Mouse (Mus musculus): ENCODE measurements around the gene Hmga1. TPM values are rescaled to one million over a fixed set of nuclear protein-coding genes. Genes with fewer than 3 reads are reported as not detected.
A peak's percentile ranks its signal among the peaks of the same experiment; 100 is the strongest.

The Hmga1 gene
- polyA plus RNA-seq, 1 experiment from 2014 or later = 120 TPM

GRCm38 (mm10) chr17:27513279-27513915 lies 42.9 kb upstream of the Hmga1 start:
- Histone ChIP-seq H3K9ac (replicated peaks) (peak overlapping the region; percentile 85), H3K4me2 (replicated peaks) (peak overlapping the region; percentile 97), H3K9me3 (no peaks in the 10 kb centered on the region), H3K27ac (peak overlapping the region; percentile 82), H3K27me3 (peaks cover 54% of the 10 kb centered on the region), H3K36me3 (no peaks in the 10 kb centered on the region), H3K4me3 (replicated peaks) (peak overlapping the region; percentile 72), H3K4me1 (replicated peaks) (peaks cover 60% of the 10 kb centered on the region)
- peak; percentile 25; the same call in 1 of the 2 replicates for ATAC-seq
- 2% methylated on average over 46 of the region's 66 CpGs for WGBS

- H3K36me3 ChIP-seq = no peaks in the 10 kb centered on the region
- no peaks in the 10 kb centered on the region for H3K9me3 ChIP-seq
- peak overlapping the region; percentile 97 for H3K4me2 ChIP-seq (replicated peaks)
- H3K27ac ChIP-seq = no peak overlapping the region
- H3K9ac ChIP-seq (replicated peaks) = peak overlapping the region; percentile 85; the same call in 1 of the 2 replicates
- WGBS = 35% methylated on average over 27 of the region's 27 CpGs
- H3K4me1 ChIP-seq (replicated peaks) = peaks cover 63% of the 10 kb centered on the region
- peaks cover 50% of the 10 kb centered on the region for H3K27me3 ChIP-seq
- H3K4me3 ChIP-seq (replicated peaks) = peak overlapping the region; percentile 72
- no peak for ATAC-seq
Measured at GRCm38 (mm10) chr17:27513916-27514762, 42.2 kb upstream of the Hmga1 start.

GRCm38 (mm10) chr17:27518296-27518695 lies 38.0 kb upstream of the Hmga1 start:
- peak; percentile 25; the same call in 1 of the 2 replicates for ATAC-seq
- H3K27me3 ChIP-seq = peaks cover 45% of the 10 kb centered on the region
- H3K9me3 ChIP-seq = no peaks in the 10 kb centered on the region
- H3K4me2 ChIP-seq (replicated peaks) = no peak overlapping the region
- no peak overlapping the region for H3K4me3 ChIP-seq (replicated peaks)
- H3K36me3 ChIP-seq = no peaks in the 10 kb centered on the region
- H3K9ac ChIP-seq (replicated peaks) = peak overlapping the region; percentile 36; the same call in 1 of the 2 replicates
- peak overlapping the region; percentile 82 for H3K27ac ChIP-seq
- 8% methylated on average over 9 of the region's 9 CpGs for WGBS
- H3K4me1 ChIP-seq (replicated peaks) = peaks cover 45% of the 10 kb centered on the region

DNA sequence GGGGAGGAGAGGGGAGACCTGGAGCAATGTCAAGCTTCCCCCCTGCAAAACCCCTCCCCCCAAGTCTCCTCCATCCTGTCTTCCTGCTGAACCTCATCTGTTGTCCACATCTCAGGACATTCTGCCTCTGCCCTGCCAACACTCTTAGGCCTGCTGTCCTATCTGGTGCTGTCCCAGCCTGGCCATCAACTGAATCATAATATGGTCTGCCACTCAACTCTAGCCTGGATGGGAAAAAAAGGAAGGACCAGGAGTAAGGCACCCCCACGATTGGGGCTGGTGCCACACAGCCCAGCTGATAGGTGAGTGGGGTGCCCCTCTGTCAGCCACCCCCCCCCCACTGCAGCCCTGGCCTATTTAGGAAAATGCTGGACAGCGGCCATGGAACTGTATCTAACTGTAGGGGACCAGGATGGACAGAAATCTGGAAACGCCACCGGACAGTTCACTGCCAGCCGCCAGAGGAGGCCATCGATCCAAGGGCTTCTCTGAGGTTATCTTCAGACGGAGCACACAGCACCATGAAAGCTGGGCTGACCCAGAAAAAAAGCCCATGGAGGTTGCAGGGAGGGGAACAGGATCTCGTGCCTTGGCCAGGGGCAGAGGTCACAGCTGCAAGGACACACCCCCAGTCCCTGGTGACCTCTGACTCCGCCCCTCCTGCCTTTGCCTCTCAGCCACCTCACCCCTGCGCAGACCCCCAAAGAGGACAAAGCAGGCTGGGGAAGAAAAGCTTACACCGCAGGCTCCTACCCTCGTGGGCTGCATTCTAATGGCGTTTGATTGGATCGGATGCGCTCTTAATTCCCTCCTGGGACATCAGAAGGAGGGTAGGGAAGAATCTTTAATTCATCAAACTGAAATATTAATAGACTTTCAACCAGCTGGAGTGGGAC lies 37.3 kb upstream of the Hmga1 start:
- ATAC-seq = peak; percentile 22; the same call in 1 of the 2 replicates
- Histone ChIP-seq H3K9ac (replicated peaks) (peak overlapping the region; percentile 12; the same call in 1 of the 2 replicates), H3K36me3 (no peaks in the 10 kb centered on the region), H3K9me3 (no peaks in the 10 kb centered on the region), H3K4me3 (replicated peaks) (no peak overlapping the region), H3K4me2 (replicated peaks) (0 out of 2 replicates have a peak overlapping the region, but pooled peaks have one; percentile 2), H3K4me1 (replicated peaks) (peaks cover 40% of the 10 kb centered on the region), H3K27ac (peak overlapping the region; percentile 82), H3K27me3 (peaks cover 39% of the 10 kb centered on the region)
- 15% methylated on average over 15 of the region's 15 CpGs for WGBS

DNA sequence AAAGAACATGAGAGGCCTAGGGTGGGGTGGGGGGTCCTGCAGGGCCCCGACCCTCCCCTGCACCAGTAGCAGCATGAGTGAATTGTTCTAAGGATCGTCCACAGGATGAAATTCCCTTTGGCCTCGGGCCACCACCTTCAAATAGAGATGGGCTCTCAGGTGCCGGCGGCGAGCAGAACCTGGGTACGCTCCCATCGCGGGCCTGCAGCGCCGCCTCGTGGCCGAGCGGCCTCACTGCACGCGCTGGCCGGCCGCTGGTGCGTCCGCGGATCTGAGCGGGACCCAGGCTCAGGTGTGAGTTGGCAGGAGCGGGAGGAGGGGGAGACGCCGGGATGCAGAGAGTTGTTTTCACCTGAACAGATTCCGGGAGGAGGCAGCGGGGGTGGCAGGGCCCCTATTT lies 35.7 kb upstream of the Hmga1 start:
- Histone ChIP-seq H3K27me3 (peaks cover 23% of the 10 kb centered on the region), H3K36me3 (no peaks in the 10 kb centered on the region), H3K27ac (no peak overlapping the region), H3K4me1 (replicated peaks) (peaks cover 37% of the 10 kb centered on the region), H3K9me3 (no peaks in the 10 kb centered on the region), H3K9ac (replicated peaks) (no peak overlapping the region), H3K4me3 (replicated peaks) (no peak overlapping the region), H3K4me2 (replicated peaks) (peak overlapping the region; percentile 38)
- under 1% methylated on average over 27 of the region's 27 CpGs for WGBS
- ATAC-seq = peak; percentile 52

GRCm38 (mm10) chr17:27521303-27521702 lies 35.0 kb upstream of the Hmga1 start, which contains the start of gene Grm4:
Grm4 (minus strand) TSS chr17:27521403.
- H3K27me3 ChIP-seq = peaks cover 23% of the 10 kb centered on the region
- H3K9ac ChIP-seq (replicated peaks) = no peak within 1 kb of the TSS
- ATAC-seq = no peak
- peak within 1 kb of the TSS; percentile 38 for H3K4me2 ChIP-seq (replicated peaks)
- no peaks in the 10 kb centered on the region for H3K36me3 ChIP-seq
- H3K4me1 ChIP-seq (replicated peaks) = peaks cover 37% of the 10 kb centered on the region
- H3K9me3 ChIP-seq = no peaks in the 10 kb centered on the region
- H3K4me3 ChIP-seq (replicated peaks) = no peak within 1 kb of the TSS
- 81% methylated on average over 5 of the region's 5 CpGs for WGBS
- H3K27ac ChIP-seq = no peak within 1 kb of the TSS

- Histone ChIP-seq H3K9me3 (no peaks in the 10 kb centered on the region), H3K4me2 (replicated peaks) (no peak overlapping the region), H3K4me3 (replicated peaks) (no peak overlapping the region), H3K9ac (replicated peaks) (0 out of 2 replicates have a peak overlapping the region, but pooled peaks have one; percentile 32), H3K27me3 (peaks cover 23% of the 10 kb centered on the region), H3K36me3 (no peaks in the 10 kb centered on the region), H3K4me1 (replicated peaks) (peaks cover 30% of the 10 kb centered on the region), H3K27ac (no peak overlapping the region)
- WGBS = 47% methylated on average over 7 of the region's 7 CpGs
- no peak for ATAC-seq
Measured at GRCm38 (mm10) chr17:27523121-27523520, 33.2 kb upstream of the Hmga1 start.

DNA sequence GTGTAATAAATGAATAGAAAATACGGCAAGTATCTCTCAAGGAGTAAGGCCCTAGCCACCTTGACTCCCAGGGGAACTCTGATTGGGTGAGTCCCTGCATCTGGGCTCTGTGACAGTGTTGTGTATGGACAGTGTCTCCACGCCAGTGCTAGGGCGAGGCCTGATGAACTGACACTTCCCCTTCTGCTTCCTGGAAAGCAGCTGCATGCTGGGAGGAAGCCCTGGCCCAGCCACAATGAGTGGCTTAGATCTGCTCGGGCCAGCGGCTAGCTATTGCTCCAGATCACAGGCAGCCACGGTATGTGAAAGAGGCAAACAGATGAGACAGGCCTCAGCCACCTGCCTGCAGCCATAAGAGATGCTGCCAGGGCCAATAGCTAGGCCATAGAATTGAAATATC lies 29.1 kb upstream of the Hmga1 start:
- WGBS = 73% methylated on average over 6 of the region's 6 CpGs
- Histone ChIP-seq H3K4me1 (replicated peaks) (0 out of 2 replicates have a peak, but pooled peaks cover 3% of the 10 kb centered on the region), H3K4me3 (replicated peaks) (no peak overlapping the region), H3K36me3 (no peaks in the 10 kb centered on the region), H3K4me2 (replicated peaks) (no peak overlapping the region), H3K27ac (no peak overlapping the region), H3K27me3 (peaks cover 4% of the 10 kb centered on the region), H3K9me3 (no peaks in the 10 kb centered on the region), H3K9ac (replicated peaks) (no peak overlapping the region)
- ATAC-seq = no peak

GRCm38 (mm10) chr17:27528030-27528429 lies 28.3 kb upstream of the Hmga1 start:
- H3K27me3 ChIP-seq = no peaks in the 10 kb centered on the region
- 0 out of 2 replicates have a peak, but pooled peaks cover 3% of the 10 kb centered on the region for H3K4me1 ChIP-seq (replicated peaks)
- 45% methylated on average over 8 of the region's 8 CpGs for WGBS
- H3K4me3 ChIP-seq (replicated peaks) = no peak overlapping the region
- ATAC-seq = no peak
- no peaks in the 10 kb centered on the region for H3K36me3 ChIP-seq
- no peak overlapping the region for H3K4me2 ChIP-seq (replicated peaks)
- H3K9ac ChIP-seq (replicated peaks) = no peak overlapping the region
- no peak overlapping the region for H3K27ac ChIP-seq
- H3K9me3 ChIP-seq = no peaks in the 10 kb centered on the region

DNA sequence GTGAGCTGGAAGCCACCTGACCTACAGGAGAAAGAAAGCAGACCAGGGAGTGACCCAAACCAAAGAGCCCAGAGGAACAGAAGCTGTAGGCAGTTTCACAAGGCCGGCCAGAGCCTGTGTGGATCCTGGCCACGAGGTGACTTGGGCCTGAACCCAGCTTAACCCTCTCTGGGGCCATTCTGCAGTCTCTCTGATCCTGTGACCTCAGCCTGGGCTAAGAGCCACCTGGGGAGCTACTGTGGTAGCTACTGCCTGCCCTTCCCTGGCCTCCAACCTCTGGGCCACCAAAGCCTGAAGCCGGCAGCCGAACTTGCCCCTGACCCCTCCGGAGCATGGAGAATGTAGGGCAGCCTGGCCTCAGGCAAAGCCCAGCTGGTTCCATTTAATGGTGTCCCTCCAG lies 27.5 kb upstream of the Hmga1 start:
- 78% methylated on average over 5 of the region's 5 CpGs for WGBS
- H3K27me3 ChIP-seq = no peaks in the 10 kb centered on the region
- ATAC-seq = no peak

GRCm38 (mm10) chr17:27532095-27532494 lies 24.2 kb upstream of the Hmga1 start:
- Histone ChIP-seq H3K4me3 (replicated peaks) (no peak overlapping the region), H3K36me3 (no peaks in the 10 kb centered on the region), H3K4me1 (replicated peaks) (0 out of 2 replicates have a peak, but pooled peaks cover 6% of the 10 kb centered on the region), H3K4me2 (replicated peaks) (no peak overlapping the region), H3K27me3 (no peaks in the 10 kb centered on the region), H3K27ac (no peak overlapping the region), H3K9me3 (no peaks in the 10 kb centered on the region), H3K9ac (replicated peaks) (no peak overlapping the region)
- WGBS = 91% methylated on average over 8 of the region's 8 CpGs
- no peak for ATAC-seq

More for the DNA sequence above, 27.5 kb upstream of the Hmga1 start:
- H3K4me1 ChIP-seq (replicated peaks) = 0 out of 2 replicates have a peak, but pooled peaks cover 3% of the 10 kb centered on the region
- no peak overlapping the region for H3K4me2 ChIP-seq (replicated peaks)
- no peak overlapping the region for H3K9ac ChIP-seq (replicated peaks)
- H3K9me3 ChIP-seq = no peaks in the 10 kb centered on the region
- H3K27ac ChIP-seq = no peak overlapping the region
- H3K36me3 ChIP-seq = no peaks in the 10 kb centered on the region
- no peak overlapping the region for H3K4me3 ChIP-seq (replicated peaks)
